Mouse (Mus musculus) ES-E14 (cell line): ENCODE results near the gene Hras. TPM values are rescaled to one million over a fixed set of nuclear protein-coding genes. Genes with fewer than 3 reads are reported as not detected.

Source experiments
- DNase-seq: peaks from one replicate; pipeline ENCODE4 v3.0.0-alpha.2; 2013; ENCODE audit warnings: low read depth, low spot score
- H3K27ac ChIP-seq: 2 replicates; pipeline ENCODE4 v1.5.1; 2012; ENCODE audit warnings: low read depth, mild to moderate bottlenecking, low read length, moderate library complexity, mixed read lengths; ENCODE audit not compliant: poor library complexity, insufficient read depth, severe bottlenecking
- H3K36me3 ChIP-seq: 2 replicates; pipeline ENCODE4 v1.6.1; 2012; ENCODE audit warnings: mild to moderate bottlenecking, low read length, moderate library complexity, mixed read lengths; ENCODE audit not compliant: control insufficient read depth, poor library complexity, insufficient read depth, severe bottlenecking
- H3K4me1 ChIP-seq, 2 experiments: fragments of 150-350 bp in 1 of 2; sonication (generic) in 1 of 2; 2 replicates each; pipeline ENCODE4 v1.6.1; 2012; ENCODE audit warnings: low read length in 2 of 2, mild to moderate bottlenecking in 1 of 2, mixed read lengths in 1 of 2; ENCODE audit not compliant: control insufficient read depth in 2 of 2, insufficient read depth in 2 of 2, poor library complexity in 1 of 2
- H3K4me3 ChIP-seq, 2 experiments: fragments of 150-350 bp in 1 of 2; sonication (generic) in 1 of 2; 2 replicates each; pipeline ENCODE4 v1.5.1; 2012; ENCODE audit warnings: low read length in 2 of 2, low read depth in 1 of 2, mild to moderate bottlenecking in 1 of 2, mixed read lengths in 1 of 2; ENCODE audit not compliant: insufficient read depth in 1 of 2, poor library complexity in 1 of 2, severe bottlenecking in 1 of 2
- H3K9ac ChIP-seq: 2 replicates; pipeline ENCODE4 v1.6.1; 2012; ENCODE audit warnings: low read depth, mild to moderate bottlenecking, low read length, mixed read lengths; ENCODE audit not compliant: poor library complexity, insufficient read depth, severe bottlenecking
- H3K9me3 ChIP-seq: fragments of 150-350 bp; sonication (generic); 2 replicates; pipeline ENCODE4 v1.6.1; 2012; ENCODE audit warnings: low read depth, mild to moderate bottlenecking, low read length; ENCODE audit not compliant: control insufficient read depth, insufficient read depth
- CHD2 ChIP-seq: IDR thresholded peaks from 2 replicates; pipeline ENCODE4 v1.6.1; 2014; ENCODE audit warnings: mild to moderate bottlenecking, low read depth, low read length, inconsistent platforms
- HCFC1 ChIP-seq: IDR thresholded peaks from 2 replicates; pipeline ENCODE4 v1.6.1; 2012; ENCODE audit warnings: low read length, inconsistent platforms, borderline replicate concordance; ENCODE audit not compliant: insufficient read depth
- MAFK ChIP-seq: IDR thresholded peaks from 2 replicates; pipeline ENCODE4 v1.6.1; 2014; ENCODE audit warnings: mild to moderate bottlenecking, low read depth, low read length, inconsistent platforms; ENCODE audit not compliant: insufficient read depth
- ZC3H11A ChIP-seq: IDR thresholded peaks from 2 replicates; pipeline ENCODE4 v1.6.1; 2012; ENCODE audit warnings: low read depth, mild to moderate bottlenecking, inconsistent platforms, low read length, borderline replicate concordance
- ZNF384 ChIP-seq: IDR thresholded peaks from 2 replicates; pipeline ENCODE4 v1.6.1; 2012; ENCODE audit warnings: low read depth, low read length, inconsistent platforms
- in situ Hi-C, 2 experiments: fragments of 600-800 bp; cut with MboI; formaldehyde crosslinking; loops; one replicate each; pipeline ENCODE4 v1.15.1; 2025; ENCODE audit warnings: low sequenced_read_pairs in 2 of 2, inconsistent platforms in 1 of 2; ENCODE audit not compliant: unreplicated experiment in 2 of 2
- total RNA-seq: library from RNA; depleted of rRNA; stranded (reverse); fragments of 300-350 nt; gene quantifications from 2 replicates; pipeline ENCODE4 v1.2.3, GENCODE M21; 2012

Hras gene
- total RNA-seq, 1 experiment, result 130 TPM

DNA sequence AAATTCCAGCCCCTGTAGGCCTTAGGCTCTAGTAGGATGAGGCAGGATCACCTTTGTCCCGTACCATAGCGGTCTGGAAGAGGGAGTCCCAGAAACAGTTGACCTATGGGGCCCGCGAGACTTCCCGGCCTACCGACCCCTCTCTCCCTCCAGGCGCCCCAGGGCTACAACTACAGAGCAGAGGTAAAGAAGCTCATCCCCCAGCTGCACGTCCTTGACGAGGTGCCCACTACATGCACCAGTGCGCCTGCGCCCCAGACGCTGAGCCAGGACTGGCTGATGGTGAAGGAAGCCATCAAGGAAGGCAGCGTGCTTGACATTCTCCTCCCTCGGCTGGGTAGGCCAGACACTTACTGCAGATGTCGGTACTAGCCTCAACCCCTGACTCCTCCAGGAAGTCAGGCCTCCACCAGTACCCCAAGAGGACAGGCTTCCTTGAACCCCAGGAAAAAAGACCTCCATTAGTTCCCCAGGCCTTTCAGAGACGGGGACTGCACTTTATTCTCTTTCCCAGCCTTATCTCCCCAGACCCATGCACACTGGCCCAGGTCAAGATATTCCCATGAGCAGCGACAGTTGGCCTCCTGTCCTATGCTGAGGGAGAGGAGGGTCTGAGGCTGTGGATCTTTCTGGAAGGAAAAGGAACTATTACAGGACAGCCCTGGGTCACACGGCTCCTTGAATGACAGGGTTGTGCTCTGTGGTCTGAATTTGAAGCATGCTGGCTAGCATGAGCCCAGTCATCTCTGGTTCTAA, 12.6 kb upstream of the Hras start:
- Histone ChIP-seq H3K36me3 (no peaks in the 10 kb centered on the region), H3K9ac (no peak overlapping the region), H3K4me1 (no peaks in the 10 kb centered on the region), H3K27ac (no peak overlapping the region), H3K4me3 (no peak overlapping the region), H3K9me3 (no peaks in the 10 kb centered on the region)
- in situ Hi-C loops, result no loop called here
- TF ChIP-seq ZNF384, result no peak
- DNase-seq, result no peak

DNA sequence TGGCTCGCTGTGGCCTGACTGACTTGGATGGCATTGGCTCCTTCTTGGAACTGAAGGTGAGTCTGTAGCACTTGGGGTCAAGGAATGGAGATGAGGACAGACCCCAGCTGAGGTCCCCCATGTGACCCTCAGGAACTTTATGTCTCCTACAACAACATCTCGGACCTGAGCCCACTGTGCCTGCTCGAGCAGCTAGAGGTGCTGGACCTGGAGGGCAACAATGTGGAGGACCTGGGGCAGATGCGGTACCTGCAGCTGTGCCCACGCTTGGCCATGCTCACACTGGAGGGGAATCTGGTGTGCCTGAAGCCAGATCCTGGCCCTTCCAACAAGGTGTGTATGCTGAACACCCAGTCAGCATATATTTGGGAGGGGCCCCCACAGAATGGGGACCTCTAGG, 11.7 kb upstream of the Hras start:
- no peak overlapping the region for H3K4me3 ChIP-seq
- no peak overlapping the region for H3K27ac ChIP-seq
- no peaks in the 10 kb centered on the region for H3K9me3 ChIP-seq
- no peaks in the 10 kb centered on the region for H3K4me1 ChIP-seq
- no peaks in the 10 kb centered on the region for H3K36me3 ChIP-seq
- no peak for TF ChIP-seq ZC3H11A
- TF ChIP-seq CHD2, result no peak
- TF ChIP-seq ZNF384, result no peak
- TF ChIP-seq MAFK, result no peak
- TF ChIP-seq HCFC1, result no peak
- in situ Hi-C loops, result no loop called here
- H3K9ac ChIP-seq, result no peak overlapping the region
- DNase-seq, result no peak

DNA sequence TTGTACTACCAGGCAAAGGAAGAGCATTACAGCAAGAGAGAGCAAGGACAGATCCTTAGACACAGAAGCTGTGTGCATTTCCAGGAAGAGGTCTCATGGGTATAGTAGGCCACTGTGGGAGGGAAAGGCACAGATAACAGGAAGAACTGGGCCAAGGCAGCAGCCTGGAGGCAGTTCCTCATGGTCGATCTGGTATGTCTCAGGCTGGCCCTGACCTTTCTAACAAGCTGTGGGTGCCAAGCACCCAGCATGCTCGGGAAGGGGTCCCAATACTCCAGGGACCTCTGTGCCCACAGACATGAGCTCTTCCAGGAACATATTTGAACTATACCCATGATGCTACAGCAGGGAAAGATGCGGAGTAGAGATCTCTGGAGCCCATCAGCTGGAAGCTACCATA, 10.7 kb upstream of the Hras start:
- in situ Hi-C loops, result no loop called here
- no peak for TF ChIP-seq ZC3H11A
- TF ChIP-seq CHD2, result no peak

DNA sequence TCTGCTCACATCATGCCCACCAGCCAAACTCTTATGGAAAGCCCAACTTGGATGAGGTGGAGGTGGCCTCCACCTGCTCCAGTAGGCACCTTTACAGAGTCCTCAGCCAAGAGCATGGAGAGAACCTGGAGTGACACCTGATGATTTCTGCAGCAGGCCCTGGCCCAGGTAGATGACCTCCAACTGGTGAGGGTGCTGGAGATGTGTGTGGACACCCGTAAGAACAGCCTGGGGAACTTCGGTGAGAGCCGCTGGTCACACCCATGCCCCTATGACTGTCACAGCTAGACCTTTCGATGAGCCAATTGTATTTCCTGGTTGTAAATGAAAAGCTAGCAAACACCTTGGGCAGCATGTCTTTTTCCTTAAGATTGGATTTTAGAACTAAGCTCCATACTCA, 4.3 kb upstream of the Hras start:
- Histone ChIP-seq H3K27ac (no peak overlapping the region), H3K9ac (no peak overlapping the region), H3K4me3 (no peak overlapping the region), H3K36me3 (no peaks in the 10 kb centered on the region), H3K9me3 (no peaks in the 10 kb centered on the region), H3K4me1 (0 out of 4 replicates have a peak, but pooled peaks cover 0 to 2% of the 10 kb centered on the region in 2 experiments)
- no peak for TF ChIP-seq CHD2
- TF ChIP-seq ZC3H11A, result no peak
- no peak for TF ChIP-seq MAFK
- TF ChIP-seq ZNF384, result no peak
- TF ChIP-seq HCFC1, result no peak
- in situ Hi-C loops, result no loop called here
- no peak for DNase-seq

More for the DNA sequence above, 10.7 kb upstream of the Hras start:
- H3K9me3 ChIP-seq, result no peaks in the 10 kb centered on the region
- no peak for DNase-seq
- no peak overlapping the region for H3K27ac ChIP-seq
- H3K4me3 ChIP-seq, result no peak overlapping the region
- H3K9ac ChIP-seq, result no peak overlapping the region
- H3K4me1 ChIP-seq, result no peaks in the 10 kb centered on the region
- H3K36me3 ChIP-seq, result no peaks in the 10 kb centered on the region

DNA sequence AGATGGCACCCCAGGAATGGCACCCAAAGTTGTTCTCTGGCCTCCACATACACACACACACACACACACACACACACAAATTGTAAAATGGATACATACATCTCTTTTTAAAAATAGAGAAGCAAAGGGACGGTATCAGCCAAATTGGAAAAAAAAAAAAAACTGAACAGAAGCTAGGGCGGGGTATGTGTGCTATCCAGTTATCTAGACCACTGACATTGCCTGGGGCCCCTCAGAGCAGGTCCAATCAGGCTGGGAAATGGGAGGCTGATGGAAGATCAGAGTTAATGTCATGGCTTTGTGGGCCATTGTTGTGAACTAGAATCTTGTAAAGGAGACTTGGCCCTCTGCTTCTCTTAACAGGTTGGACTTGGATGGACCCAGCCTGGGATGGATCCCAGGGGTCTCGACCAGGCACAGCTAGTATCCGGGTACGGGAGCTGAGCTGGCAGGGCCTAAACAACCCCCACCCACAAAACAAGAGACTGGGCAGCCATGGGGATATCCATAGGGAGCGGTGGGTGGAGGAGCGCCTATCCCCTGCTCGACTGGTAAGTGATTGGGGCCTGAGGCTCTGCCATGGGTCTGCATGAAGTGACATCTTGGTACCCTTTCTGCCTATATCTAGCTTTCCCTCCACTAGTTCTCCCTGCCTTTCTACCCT, 2.9 kb upstream of the Hras start:
- no peak for DNase-seq
- Histone ChIP-seq H3K4me3 (no peak overlapping the region), H3K9ac (no peak overlapping the region), H3K27ac (no peak overlapping the region), H3K36me3 (peaks cover 6% of the 10 kb centered on the region), H3K4me1 (peaks cover 0 to 13% of the 10 kb centered on the region in 2 experiments; a peak in 1 of 4 replicates), H3K9me3 (no peaks in the 10 kb centered on the region)
- TF ChIP-seq ZNF384 (no peak), CHD2 (no peak), HCFC1 (no peak), MAFK (no peak), ZC3H11A (no peak)
- in situ Hi-C loops, result no loop called here
